Mouse (Mus musculus): ENCODE measurements at regions not wholly inside any gene's neighbourhood (a gene's known extent, or its start where the extent isn't known, plus 50 kb on each side); places are given as distances from the start of the nearest gene placed in this dataset.

- peak; percentile 97 for TF ChIP-seq CTCF (IDR thresholded peaks at IDR 0.05; ENCODE audit: extremely low read depth, insufficient read depth, low read length)
- no peak for TF ChIP-seq POLR2A (IDR thresholded peaks at IDR 0.05; ENCODE audit: extremely low read depth, insufficient read depth, low read length)
These were observed 373.8 kb upstream of the Trpc7 start for GRCm38 (mm10) chr13:57269614-57270013.

Measured in cortical plate, adult 2 months (tissue).